8 mouse cellular contexts compared by ENCODE assay signal in the genomic region with DNA sequence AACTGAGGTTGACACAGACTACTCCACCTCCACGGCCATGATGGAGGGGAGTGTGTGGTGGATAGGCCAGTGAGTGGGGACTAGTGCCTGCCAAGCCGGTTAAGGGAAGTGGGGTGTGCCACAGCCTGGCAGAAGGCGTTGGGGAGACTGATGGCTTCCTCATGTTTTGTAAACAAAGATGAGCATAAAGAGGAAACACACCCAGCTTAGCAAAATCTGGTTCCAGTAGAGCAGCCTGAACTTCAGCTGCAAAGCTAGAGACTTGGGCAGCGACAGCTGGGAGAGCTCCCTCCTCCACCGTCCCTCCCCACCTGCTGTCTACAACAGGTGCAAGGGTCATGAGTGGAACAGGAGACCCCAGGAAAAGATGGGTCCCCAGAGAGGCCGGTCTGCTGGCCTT. TPM values are rescaled to one million over a fixed set of nuclear protein-coding genes. Genes with fewer than 3 reads are reported as not detected.
DNase-seq lines count a peak whose midpoint lies in the region; ATAC-seq and TF ChIP-seq lines count a peak whose summit lies in the region.

No protein-coding gene starts in this region.

- H3K9me3 ChIP-seq in midbrain, embryonic 10.5 days (replicated peaks): no peaks in the 10 kb centered on the region
- no peaks in the 10 kb centered on the region for H3K9me3 ChIP-seq in midbrain, postnatal 0 days (ENCODE audit: low read length)
- H3K9me3 ChIP-seq in heart, embryonic 16.5 days (replicated peaks; ENCODE audit: control insufficient read depth, low read length): no peaks in the 10 kb centered on the region
- H3K9me3 ChIP-seq in limb, embryonic 12.5 days: no peaks in the 10 kb centered on the region
- no peaks in the 10 kb centered on the region for H3K9me3 ChIP-seq in neural tube, embryonic 14.5 days (ENCODE audit: control insufficient read depth, low read length)

- peaks cover 71% of the 10 kb centered on the region for H3K4me1 ChIP-seq in midbrain, embryonic 10.5 days
- H3K4me1 ChIP-seq in midbrain, postnatal 0 days (ENCODE audit: insufficient read depth, low read length): no peaks in the 10 kb centered on the region
- peaks cover 60% of the 10 kb centered on the region for H3K4me1 ChIP-seq in heart, embryonic 16.5 days (ENCODE audit: control insufficient read depth, insufficient read depth, low read length)
- peaks cover 65% of the 10 kb centered on the region for H3K4me1 ChIP-seq in limb, embryonic 12.5 days (replicated peaks)
- H3K4me1 ChIP-seq in neural tube, embryonic 14.5 days (ENCODE audit: control insufficient read depth, insufficient read depth, low read length): peaks cover 40% of the 10 kb centered on the region

- H3K27me3 ChIP-seq in midbrain, embryonic 10.5 days (ENCODE audit: low read depth, poor library complexity, severe bottlenecking): no peaks in the 10 kb centered on the region
- no peaks in the 10 kb centered on the region for H3K27me3 ChIP-seq in midbrain, postnatal 0 days (ENCODE audit: insufficient read depth, low read length)
- no peaks in the 10 kb centered on the region for H3K27me3 ChIP-seq in heart, embryonic 16.5 days (ENCODE audit: control insufficient read depth, insufficient read depth, low read length)
- no peaks in the 10 kb centered on the region for H3K27me3 ChIP-seq in limb, embryonic 12.5 days
- H3K27me3 ChIP-seq in neural tube, embryonic 14.5 days (ENCODE audit: control insufficient read depth, insufficient read depth, low read length): no peaks in the 10 kb centered on the region

- no peak for DNase-seq in midbrain, embryonic 10.5 days (ENCODE audit: low spot score)
- DNase-seq in midbrain, postnatal 0 days (ENCODE audit: low spot score): no peak
- DNase-seq in embryo, embryonic 11 days: no peak
- DNase-seq in right cerebral cortex, postnatal 25 days: no peak
- no peak for DNase-seq in frontal cortex, postnatal 25 days (ENCODE audit: low spot score in 2 of 2)

- peaks cover 29% of the 10 kb centered on the region for H3K36me3 ChIP-seq in midbrain, embryonic 10.5 days
- no peaks in the 10 kb centered on the region for H3K36me3 ChIP-seq in midbrain, postnatal 0 days (ENCODE audit: insufficient read depth, low read length)
- H3K36me3 ChIP-seq in heart, embryonic 16.5 days (ENCODE audit: control insufficient read depth, insufficient read depth): peaks cover 6% of the 10 kb centered on the region; the same call in 1 of the 2 replicates
- peaks cover 38% of the 10 kb centered on the region for H3K36me3 ChIP-seq in limb, embryonic 12.5 days
- no peaks in the 10 kb centered on the region for H3K36me3 ChIP-seq in neural tube, embryonic 14.5 days (ENCODE audit: control insufficient read depth, insufficient read depth, low read length)

- H3K27ac ChIP-seq in midbrain, embryonic 10.5 days (replicated peaks): peak overlapping the region; percentile 93
- H3K27ac ChIP-seq in midbrain, postnatal 0 days (ENCODE audit: low read depth, low read length): no peak overlapping the region
- H3K27ac ChIP-seq in heart, embryonic 16.5 days (ENCODE audit: low read length): peak overlapping the region; percentile 93
- peak overlapping the region; percentile 94 for H3K27ac ChIP-seq in limb, embryonic 12.5 days
- H3K27ac ChIP-seq in neural tube, embryonic 14.5 days (ENCODE audit: low read depth, low read length): peak overlapping the region; percentile 58; the same call in 1 of the 2 replicates

- no peak for TF ChIP-seq CTCF in midbrain, postnatal 0 days (IDR thresholded peaks at IDR 0.05)

- 70% methylated on average over 6 of the region's 6 CpGs for WGBS in midbrain, embryonic 10.5 days
- 72% methylated on average over 6 of the region's 6 CpGs for WGBS in midbrain, postnatal 0 days
- 81% methylated on average over 6 of the region's 6 CpGs for WGBS in heart, embryonic 16.5 days
- WGBS in limb, embryonic 12.5 days: 50% methylated on average over 6 of the region's 6 CpGs
- WGBS in neural tube, embryonic 14.5 days: 52% methylated on average over 6 of the region's 6 CpGs

- H3K4me2 ChIP-seq in midbrain, postnatal 0 days (ENCODE audit: low read depth, low read length, poor library complexity, severe bottlenecking): no peak overlapping the region
- no peak overlapping the region for H3K4me2 ChIP-seq in heart, embryonic 16.5 days (ENCODE audit: low read depth, low read length)
- peak overlapping the region; percentile 1; the same call in 1 of the 2 replicates for H3K4me2 ChIP-seq in limb, embryonic 12.5 days
- no peak overlapping the region for H3K4me2 ChIP-seq in neural tube, embryonic 14.5 days (ENCODE audit: low read depth, low read length)

- H3K4me3 ChIP-seq in midbrain, embryonic 10.5 days: no peak overlapping the region
- no peak overlapping the region for H3K4me3 ChIP-seq in midbrain, postnatal 0 days (ENCODE audit: low read depth, low read length)
- H3K4me3 ChIP-seq in heart, embryonic 16.5 days (ENCODE audit: low read length): no peak overlapping the region
- H3K4me3 ChIP-seq in limb, embryonic 12.5 days (replicated peaks): no peak overlapping the region
- H3K4me3 ChIP-seq in neural tube, embryonic 14.5 days (ENCODE audit: low read depth, low read length): no peak overlapping the region

- ATAC-seq in midbrain, postnatal 0 days (ENCODE audit: low FRiP score): no peak
- ATAC-seq in heart, embryonic 16.5 days (replicated peaks; ENCODE audit: extremely low read depth, insufficient read depth, low FRiP score): no peak
- ATAC-seq in limb, embryonic 12.5 days (ENCODE audit: insufficient number of reproducible peaks, insufficient read depth, low FRiP score, low TSS enrichment, low read depth): no peak
- ATAC-seq in neural tube, embryonic 14.5 days (ENCODE audit: low read depth): no peak

- H3K9ac ChIP-seq in midbrain, postnatal 0 days (replicated peaks; ENCODE audit: low read length, poor library complexity, severe bottlenecking): no peak overlapping the region
- no peak overlapping the region for H3K9ac ChIP-seq in heart, embryonic 16.5 days (ENCODE audit: low read length)
- H3K9ac ChIP-seq in limb, embryonic 12.5 days (replicated peaks): no peak overlapping the region
- no peak overlapping the region for H3K9ac ChIP-seq in neural tube, embryonic 14.5 days (replicated peaks; ENCODE audit: low read depth, low read length)

RNA-seq across cellular contexts. Expression of a gene that starts 15.5 kb away (rescaled TPM):
- polyA plus RNA-seq in midbrain, embryonic 10.5 days (2016; fragmentation: Nextera tagmentation; extraction: Ambion mirVana): 2.9 and 3.0 TPM in 2 replicates
- 6.8 and 9.8 TPM in 2 replicates for total RNA-seq in midbrain, postnatal 0 days (2014; rRNA removed)
- 0.99 and 1.1 TPM in 2 replicates for polyA plus RNA-seq in midbrain, postnatal 0 days (2015; fragmentation: Nextera tagmentation; extraction: Ambion mirVana)
- 1.4 and 1.8 TPM in 2 replicates for polyA plus RNA-seq in heart, embryonic 16.5 days (2015; fragmentation: Nextera tagmentation; extraction: Ambion mirVana)
- polyA plus RNA-seq in limb, embryonic 12.5 days (2016; fragmentation: Nextera tagmentation; extraction: Ambion mirVana): 4.8 and 7.1 TPM in 2 replicates
- polyA plus RNA-seq in neural tube, embryonic 14.5 days (2014; fragmentation: Nextera tagmentation; extraction: Ambion mirVana): 0.99 and 2.2 TPM in 2 replicates

RNA-seq across cellular contexts. Expression of a gene that starts 54.5 kb away (rescaled TPM):
- polyA plus RNA-seq in midbrain, embryonic 10.5 days (2016; fragmentation: Nextera tagmentation; extraction: Ambion mirVana): 261 and 272 TPM in 2 replicates
- 161 and 181 TPM in 2 replicates for total RNA-seq in midbrain, postnatal 0 days (2014; rRNA removed)
- polyA plus RNA-seq in midbrain, postnatal 0 days (2015; fragmentation: Nextera tagmentation; extraction: Ambion mirVana): 331 and 352 TPM in 2 replicates
- 197 and 220 TPM in 2 replicates for polyA plus RNA-seq in heart, embryonic 16.5 days (2015; fragmentation: Nextera tagmentation; extraction: Ambion mirVana)
- polyA plus RNA-seq in limb, embryonic 12.5 days (2016; fragmentation: Nextera tagmentation; extraction: Ambion mirVana): 223 and 232 TPM in 2 replicates
- polyA plus RNA-seq in neural tube, embryonic 14.5 days (2014; fragmentation: Nextera tagmentation; extraction: Ambion mirVana): 331 and 342 TPM in 2 replicates
